Mouse (Mus musculus) neural tube, postnatal 0 days (tissue): Measurements from ENCODE around the gene Pus3. TPM values are rescaled to one million over a fixed set of nuclear protein-coding genes. Genes with fewer than 3 reads are reported as not detected.

Experiments
- polyA plus RNA-seq: library from polyadenylated mRNA; unstranded; fragments of >200 nt; fragmentation: Nextera tagmentation; extraction: Ambion mirVana; gene quantifications from 2 replicates; pipeline ENCODE4 v1.2.1, GENCODE M21; 2015

Pus3 gene
- 12.1 and 12.5 TPM in 2 replicates for polyA plus RNA-seq

DNA sequence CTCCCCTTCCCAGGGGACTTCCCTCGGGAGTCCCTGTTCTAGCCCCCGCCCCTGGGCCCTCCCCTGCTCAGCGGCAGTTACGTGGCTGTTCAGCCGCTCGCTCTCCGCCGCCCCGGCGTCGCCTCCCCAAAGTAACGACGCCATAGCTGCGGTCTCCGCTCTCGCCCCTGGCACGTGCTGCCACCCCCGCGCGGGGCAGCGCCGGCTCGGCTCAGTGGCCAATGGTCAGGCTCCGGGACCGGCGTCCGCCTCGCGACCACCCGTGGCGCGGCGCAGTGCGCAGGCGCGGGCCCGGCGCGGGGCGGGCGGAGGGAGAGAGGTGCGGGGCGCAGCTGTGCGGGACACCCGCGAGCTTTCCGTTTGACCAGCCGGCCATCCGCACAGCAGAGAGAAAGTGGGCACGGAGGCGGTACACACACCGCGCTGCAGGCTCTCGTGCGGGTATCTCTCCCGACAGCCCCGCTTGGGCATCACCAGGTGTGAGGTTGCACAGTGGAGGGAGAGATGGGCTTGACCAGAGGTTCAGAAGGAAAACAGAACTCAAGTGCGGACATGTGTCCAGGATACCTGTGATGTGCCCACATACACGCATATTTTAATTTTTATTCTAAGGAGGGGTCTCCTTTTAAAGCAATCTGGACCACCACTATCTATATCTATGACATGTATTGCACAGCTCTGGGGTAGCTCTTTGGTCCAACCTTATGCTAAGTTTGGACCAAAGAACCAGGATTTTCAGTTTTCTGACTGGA is at the start of gene Pus3, which contains the start of gene Ddx25:
Pus3 (plus strand) TSS at position 339 of the 752 bp plus-strand sequence.
Ddx25 (minus strand) TSS at position 272 of the 752 bp plus-strand sequence.

DNA sequence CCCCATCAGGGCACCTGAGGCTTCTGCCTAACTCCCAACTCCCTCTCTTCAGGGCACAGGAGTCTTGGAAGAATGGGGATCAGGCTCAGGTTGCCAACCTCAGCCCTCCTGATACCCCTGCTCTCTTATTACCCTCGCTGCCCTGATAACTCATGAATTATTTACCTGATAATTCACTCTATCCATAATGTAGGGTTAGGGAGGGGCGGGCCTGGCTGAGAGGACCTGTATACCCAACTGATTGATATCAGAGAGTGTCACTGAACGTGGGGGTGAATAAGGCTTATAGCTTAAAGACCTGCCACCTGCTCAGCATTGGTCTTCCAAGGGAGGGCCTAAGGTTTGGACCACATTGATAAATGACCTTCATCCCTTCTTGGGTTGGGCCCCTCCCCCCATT is 40.2 kb upstream of the Pus3 start, which contains the start of gene Gm1113:
Gm1113 (minus strand) TSS at position 101 of the 400 bp plus-strand sequence.

DNA sequence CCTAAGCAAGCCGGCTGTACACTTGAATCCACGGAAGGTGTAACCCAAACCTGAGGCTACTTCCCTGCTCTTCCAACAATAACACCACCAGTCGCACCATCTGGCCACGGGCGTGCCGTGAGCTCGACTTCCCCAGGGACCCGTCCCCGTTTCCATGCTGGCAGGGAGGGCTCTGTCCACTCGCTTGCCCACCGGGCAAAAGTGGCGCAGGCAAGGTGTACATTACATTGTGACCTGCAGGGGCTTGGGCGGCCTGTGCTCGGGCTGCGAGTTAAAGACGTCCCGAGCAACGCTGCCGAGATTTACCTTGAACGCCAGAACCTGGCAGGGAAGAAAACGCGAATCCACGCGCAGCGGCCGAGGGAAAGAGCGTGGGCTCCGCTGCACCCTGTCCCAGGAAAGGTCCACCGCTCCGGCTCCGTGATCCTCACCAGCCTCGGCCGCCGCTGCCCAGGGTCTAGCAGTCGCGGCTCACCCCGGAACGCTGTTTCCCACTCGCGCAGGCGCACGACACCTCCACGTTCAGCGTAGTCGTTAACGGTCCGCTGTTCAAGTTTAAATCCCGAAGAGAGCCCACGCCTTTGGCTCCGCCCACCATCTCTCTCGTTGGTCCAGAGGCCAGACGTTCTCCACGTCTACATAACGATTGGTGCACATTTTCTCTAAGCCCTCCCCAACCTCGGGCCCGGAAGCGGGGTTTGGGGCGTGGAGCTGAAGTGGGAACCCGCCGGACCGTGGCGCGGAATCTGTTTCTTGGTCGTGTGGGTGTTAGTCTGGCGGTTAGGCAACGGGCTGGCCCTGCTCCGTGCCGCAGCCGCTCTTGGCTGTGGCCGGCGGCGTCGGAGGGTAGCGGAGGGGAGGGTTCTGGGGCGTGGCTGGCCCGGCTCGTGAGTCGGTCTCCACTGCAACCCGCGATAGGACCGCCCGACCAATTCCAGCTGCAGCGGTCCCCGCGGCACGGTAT is 11.5 kb downstream of the Pus3 start, which contains the start of the genes Pate2 and Hyls1:
Pate2 (plus strand) TSS at position 714 of the 964 bp plus-strand sequence.
Hyls1 (minus strand) TSS at position 828 of the 964 bp plus-strand sequence.

DNA sequence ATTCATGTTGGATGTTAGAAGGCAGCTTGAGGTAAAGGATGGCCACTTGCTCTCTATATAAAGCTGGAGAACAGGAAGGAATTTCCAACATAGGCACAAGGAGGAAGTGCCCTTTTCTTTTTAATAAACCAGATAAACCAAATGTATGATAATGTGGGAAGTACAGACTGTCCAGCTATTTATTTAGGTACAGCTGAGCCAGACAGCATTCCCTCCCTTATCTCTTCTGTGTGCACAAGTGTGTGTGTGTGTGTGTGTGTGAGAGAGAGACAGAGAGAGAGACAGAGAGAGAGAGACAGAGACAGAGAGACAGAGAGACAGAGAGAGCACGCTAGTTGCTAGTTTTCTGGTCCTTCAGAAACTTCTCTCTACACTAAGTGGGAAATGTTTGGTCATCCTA is 53.4 kb downstream of the Pus3 start, which contains the start of gene Pate4:
Pate4 (minus strand) TSS at position 101 of the 400 bp plus-strand sequence.

Other genes starting within 250 kb of the Pus3 start
- gene Cdon, start 137.5 kb upstream of the Pus3 start, polyA plus RNA-seq: 1.3 and 1.8 TPM in 2 replicates
- not detected in 2 replicates for gene Gm1113, start 40.3 kb upstream of the Pus3 start, polyA plus RNA-seq
- gene Ddx25, start 67 bp upstream of the Pus3 start, polyA plus RNA-seq: 24.8 and 25.4 TPM in 2 replicates
- gene Pate2, start 11.7 kb downstream of the Pus3 start, polyA plus RNA-seq: 0.65 and 0.93 TPM in 2 replicates
- 9.9 and 10.3 TPM in 2 replicates for gene Hyls1, start 11.8 kb downstream of the Pus3 start, polyA plus RNA-seq
- not detected in 2 replicates for gene Pate4, start 53.3 kb downstream of the Pus3 start, polyA plus RNA-seq
- not detected in 2 replicates for gene Pate3, start 89.6 kb downstream of the Pus3 start, polyA plus RNA-seq
- gene Pate1, start 128.8 kb downstream of the Pus3 start, polyA plus RNA-seq: not detected in 2 replicates
- not detected in 2 replicates for gene Gm17677, start 182.5 kb downstream of the Pus3 start, polyA plus RNA-seq
- gene Gm17727, start 219.5 kb downstream of the Pus3 start, polyA plus RNA-seq: not detected in 2 replicates
- gene Gm27235, start 231.5 kb downstream of the Pus3 start, polyA plus RNA-seq: not detected in 2 replicates
- gene D730048I06Rik, start 231.5 kb downstream of the Pus3 start, polyA plus RNA-seq: not detected in 2 replicates